Mouse (Mus musculus) lung, embryonic 15.5 days (tissue): ENCODE data around the gene Olfr686. TPM values are rescaled to one million over a fixed set of nuclear protein-coding genes. Genes with fewer than 3 reads are reported as not detected.

Experiments
- polyA plus RNA-seq: library from polyadenylated mRNA; unstranded; fragments of >200 nt; fragmentation: Nextera tagmentation; extraction: Ambion mirVana; gene quantifications from 2 replicates; pipeline ENCODE4 v1.2.1, GENCODE M21; 2015

Gene Olfr686
- polyA plus RNA-seq, 1 experiment from 2014 or later, result not detected

Other genes with a start within 250 kb of the Olfr686 start
- gene Olfr670, start 244.9 kb downstream of the Olfr686 start, polyA plus RNA-seq, result not detected in 2 replicates
- not detected in 2 replicates for gene Olfr671, start 228.4 kb downstream of the Olfr686 start, polyA plus RNA-seq
- not detected in 2 replicates for gene Olfr672, start 205.5 kb downstream of the Olfr686 start, polyA plus RNA-seq
- not detected in 2 replicates for gene Olfr675, start 179.0 kb downstream of the Olfr686 start, polyA plus RNA-seq
- not detected in 2 replicates for gene Olfr676, start 174.8 kb downstream of the Olfr686 start, polyA plus RNA-seq
- gene Olfr677, start 156.1 kb downstream of the Olfr686 start, polyA plus RNA-seq, result not detected in 2 replicates
- not detected in 2 replicates for gene Olfr678, start 143.0 kb downstream of the Olfr686 start, polyA plus RNA-seq
- not detected in 2 replicates for gene Olfr679, start 126.3 kb downstream of the Olfr686 start, polyA plus RNA-seq
- gene Olfr680-ps1, start 114.7 kb downstream of the Olfr686 start, polyA plus RNA-seq, result not detected in 2 replicates
- not detected in 2 replicates for gene Olfr681, start 90.6 kb downstream of the Olfr686 start, polyA plus RNA-seq
- gene Olfr683, start 60.5 kb downstream of the Olfr686 start, polyA plus RNA-seq, result not detected in 2 replicates
- not detected in 2 replicates for gene Olfr684, start 43.8 kb downstream of the Olfr686 start, polyA plus RNA-seq
- not detected in 2 replicates for gene Olfr685, start 21.5 kb downstream of the Olfr686 start, polyA plus RNA-seq
- not detected in 2 replicates for gene Olfr688, start 80.6 kb upstream of the Olfr686 start, polyA plus RNA-seq
- gene Olfr689, start 103.7 kb upstream of the Olfr686 start, polyA plus RNA-seq, result not detected in 2 replicates
- gene Olfr690, start 126.6 kb upstream of the Olfr686 start, polyA plus RNA-seq, result not detected in 2 replicates
- not detected in 2 replicates for gene Olfr691, start 134.8 kb upstream of the Olfr686 start, polyA plus RNA-seq
- gene Olfr692, start 160.7 kb upstream of the Olfr686 start, polyA plus RNA-seq, result not detected in 2 replicates
- gene Gm5901, start 167.6 kb upstream of the Olfr686 start, polyA plus RNA-seq, result not detected in 2 replicates
- 40.3 and 41.0 TPM in 2 replicates for gene Fam160a2, start 192.6 kb upstream of the Olfr686 start, polyA plus RNA-seq
- gene Cnga4, start 197.1 kb upstream of the Olfr686 start, polyA plus RNA-seq, result not detected in 2 replicates
- gene Cckbr, start 218.2 kb upstream of the Olfr686 start, polyA plus RNA-seq, result 0.21 and 0.29 TPM in 2 replicates